10 mouse cellular contexts compared by ENCODE assay signal in the genomic region with DNA sequence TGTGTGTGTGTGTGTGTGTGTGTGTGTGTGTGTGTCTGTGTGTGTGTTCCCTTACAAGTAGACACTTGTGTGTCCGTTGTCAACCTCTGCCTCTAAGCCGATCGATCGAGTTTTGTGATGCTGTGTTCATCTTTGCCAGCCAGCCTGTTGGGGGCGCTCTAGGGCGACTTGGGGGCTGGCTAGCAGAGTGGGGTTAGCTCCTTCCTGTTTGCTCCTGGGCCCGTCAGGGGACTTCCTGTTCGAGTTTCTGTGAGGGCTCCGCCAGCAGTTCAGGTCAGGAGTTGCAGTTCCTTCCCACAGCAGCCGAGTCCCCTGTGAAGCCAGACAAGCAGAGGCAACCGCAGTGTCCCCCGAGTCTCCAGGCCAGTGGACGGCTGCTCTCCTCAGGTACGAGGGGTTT. TPM values are rescaled to one million over a fixed set of nuclear protein-coding genes. Genes with fewer than 3 reads are reported as not detected.
A peak's percentile ranks its signal among the peaks of the same experiment; 100 is the strongest.
DNase-seq lines count a peak whose midpoint lies in the region; ATAC-seq and TF ChIP-seq lines count a peak whose summit lies in the region.
"Had no signal": no experiment of that assay in that cellular context is flagged by ENCODE, and none has a peak within 500 bp of the region (broad histone marks: within the 10 kb centered on the region; RNA-seq: fewer than 3 reads in every experiment).

No protein-coding gene starts in this region.

- ATAC-seq in kidney, postnatal 0 days (replicated peaks; ENCODE audit: low FRiP score, low read depth): no peak

- H3K9ac ChIP-seq in kidney, postnatal 0 days (ENCODE audit: low read depth, low read length): no peak overlapping the region

- 87% methylated on average over 14 of the region's 14 CpGs for WGBS in kidney, postnatal 0 days

- H3K4me3 ChIP-seq in kidney, postnatal 0 days (replicated peaks; ENCODE audit: low read depth, low read length): no peak overlapping the region
- H3K4me3 ChIP-seq in E14TG2a.4 (replicated peaks; ENCODE audit: low read length): peak overlapping the region; percentile 83

- peak; percentile 39 for DNase-seq in kidney, postnatal 0 days (ENCODE audit: low spot score)
- DNase-seq in kidney, postnatal 10 days: no peak
- peak; percentile 24 for DNase-seq in embryo, embryonic 10.5 days (ENCODE audit: low spot score)
- DNase-seq in natural killer cell, adult 2 months (ENCODE audit: low spot score in 2 of 2): peak; percentile 12 to 43
- no peak for DNase-seq in right cerebral cortex, postnatal 25 days
- DNase-seq in heart, adult 9 months (ENCODE audit: low spot score in 2 of 2): no peak
- no peak for DNase-seq in frontal cortex, postnatal 10 days (ENCODE audit: low spot score in 2 of 2)
- DNase-seq: adrenal gland, postnatal 10 days; midbrain, embryonic 14.5 days had no signal

- H3K4me1 ChIP-seq in kidney, postnatal 0 days (replicated peaks; ENCODE audit: insufficient read depth, low read length): no peaks in the 10 kb centered on the region
- H3K4me1 ChIP-seq in E14TG2a.4 (replicated peaks; ENCODE audit: low read depth, low read length): peaks cover 42% of the 10 kb centered on the region

- H3K4me2 ChIP-seq in kidney, postnatal 0 days (ENCODE audit: low read length): no peak overlapping the region

- peak; percentile 33; the same call in 1 of the 2 replicates for TF ChIP-seq CTCF in kidney, postnatal 0 days (IDR thresholded peaks at IDR 0.05; ENCODE audit: low read depth)
- peak; percentile 73 for TF ChIP-seq CTCF in E14TG2a.4 (conservative IDR thresholded peaks at IDR 0.05; ENCODE audit: low read length)

- H3K9me3 ChIP-seq in kidney, postnatal 0 days (replicated peaks; ENCODE audit: low read length): no peaks in the 10 kb centered on the region
- H3K9me3 ChIP-seq in E14TG2a.4 (ENCODE audit: low read length): no peaks in the 10 kb centered on the region

- peaks cover 38% of the 10 kb centered on the region for H3K36me3 ChIP-seq in kidney, postnatal 0 days (ENCODE audit: insufficient read depth, low read length)
- peaks cover 67% of the 10 kb centered on the region for H3K36me3 ChIP-seq in E14TG2a.4 (ENCODE audit: insufficient read depth, low read length)

- H3K27ac ChIP-seq in kidney, postnatal 0 days: no peak overlapping the region

- H3K27me3 ChIP-seq in kidney, postnatal 0 days (ENCODE audit: insufficient read depth, low read length): no peaks in the 10 kb centered on the region
- H3K27me3 ChIP-seq in E14TG2a.4 (ENCODE audit: insufficient read depth, low read length): no peaks in the 10 kb centered on the region

RNA-seq across cellular contexts. Expression of a gene that starts 27.0 kb away (rescaled TPM):
- polyA plus RNA-seq in kidney, postnatal 0 days (2015; fragmentation: Nextera tagmentation; extraction: Ambion mirVana): 31.4 and 36.6 TPM in 2 replicates

RNA-seq across cellular contexts. Expression of a gene that starts 58.5 kb away (rescaled TPM):
- 39.9 and 40.1 TPM in 2 replicates for polyA plus RNA-seq in kidney, postnatal 0 days (2015; fragmentation: Nextera tagmentation; extraction: Ambion mirVana)

Comparison
In these comparisons a context has a peak if more than half of its experiments do, and no peak if none do; other contexts are left out.
1. DNase-seq: peak in kidney, postnatal 0 days (single experiment), embryo, embryonic 10.5 days (single experiment) and natural killer cell, adult 2 months (2 of 2); none in kidney, postnatal 10 days (single experiment), right cerebral cortex, postnatal 25 days (single experiment), heart, adult 9 months (0 of 2) and frontal cortex, postnatal 10 days (0 of 2).